Mouse (Mus musculus): ENCODE measurements at regions not wholly inside any gene's neighbourhood (a gene's known extent, or its start where the extent isn't known, plus 50 kb on each side); places are given as distances from the start of the nearest gene placed in this dataset.

DNA sequence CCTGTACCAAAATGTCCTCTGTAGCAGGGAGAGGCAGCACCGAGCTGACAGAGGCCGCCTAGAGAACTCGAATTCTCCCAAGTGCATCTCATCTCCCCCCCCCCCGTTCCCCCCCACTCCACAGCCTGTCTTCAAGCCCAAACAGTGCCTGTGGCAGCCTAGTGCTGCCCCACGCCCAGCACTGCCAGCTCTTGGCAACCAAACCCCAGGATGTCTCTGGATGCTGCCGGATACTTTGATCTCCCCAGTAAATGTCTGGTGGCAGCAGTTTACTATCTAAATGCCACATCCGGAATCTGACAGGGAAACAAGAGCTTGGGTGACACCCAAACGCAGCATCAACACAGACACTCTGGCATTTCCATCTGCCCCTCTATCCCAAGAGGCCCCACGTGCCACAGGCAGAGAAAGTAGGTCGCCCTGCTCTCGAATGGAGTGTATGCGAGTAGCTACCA lies 213.4 kb upstream of the Rpl38 start:
- H3K4me3 ChIP-seq (replicated peaks; ENCODE audit: extremely low read depth, low read depth, low read length) = no peak overlapping the region
- DNase-seq = no peak
- TF ChIP-seq POLR2A (IDR thresholded peaks at IDR 0.05; ENCODE audit: borderline replicate concordance, extremely low read depth, low read depth, low read length) = no peak
- TF ChIP-seq CTCF (IDR thresholded peaks at IDR 0.05; ENCODE audit: insufficient read depth, low read length) = no peak
- WGBS = 45% methylated on average over 12 of the region's 12 CpGs
- no peaks in the 10 kb centered on the region for H3K4me1 ChIP-seq (ENCODE audit: control insufficient read depth, insufficient read depth, low read length)

DNA sequence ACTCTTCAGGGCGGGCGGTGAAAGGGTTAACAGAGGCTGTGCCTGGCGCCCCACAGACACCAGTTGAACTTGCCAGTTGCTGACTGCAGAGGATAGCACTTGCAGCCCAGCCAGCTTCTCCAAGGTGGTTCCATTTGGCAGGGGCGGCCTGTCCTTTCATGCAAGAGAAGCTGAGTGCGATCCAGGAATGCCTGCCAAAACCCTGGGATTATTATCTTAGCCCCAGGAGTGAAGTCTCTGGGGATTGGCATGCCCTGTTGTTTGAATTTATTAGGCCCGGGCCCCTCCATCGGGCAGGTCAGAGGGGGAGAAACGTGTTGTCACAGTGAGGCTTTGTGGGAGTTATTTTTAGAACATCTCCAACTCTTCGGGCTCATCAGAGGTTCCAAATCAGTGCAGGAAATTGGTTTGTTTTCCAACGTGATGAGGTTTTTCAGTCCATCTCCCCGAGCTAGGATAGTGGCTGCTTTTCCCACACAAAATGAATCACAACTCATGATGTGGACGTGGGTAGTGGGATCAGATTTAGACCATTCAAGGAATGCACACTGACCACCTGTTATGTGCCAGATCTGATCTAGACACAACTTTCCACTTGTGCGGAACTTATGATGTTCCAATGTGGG lies 219.4 kb upstream of the Rpl38 start:
- DNase-seq = no peak
- 41% methylated on average over 13 of the region's 13 CpGs for WGBS
- no peaks in the 10 kb centered on the region for H3K4me1 ChIP-seq (ENCODE audit: control insufficient read depth, insufficient read depth, low read length)
- no peak overlapping the region for H3K4me3 ChIP-seq (replicated peaks; ENCODE audit: extremely low read depth, low read depth, low read length)
- TF ChIP-seq POLR2A (IDR thresholded peaks at IDR 0.05; ENCODE audit: borderline replicate concordance, extremely low read depth, low read depth, low read length) (no peak), CTCF (IDR thresholded peaks at IDR 0.05; ENCODE audit: insufficient read depth, low read length) (no peak)

DNA sequence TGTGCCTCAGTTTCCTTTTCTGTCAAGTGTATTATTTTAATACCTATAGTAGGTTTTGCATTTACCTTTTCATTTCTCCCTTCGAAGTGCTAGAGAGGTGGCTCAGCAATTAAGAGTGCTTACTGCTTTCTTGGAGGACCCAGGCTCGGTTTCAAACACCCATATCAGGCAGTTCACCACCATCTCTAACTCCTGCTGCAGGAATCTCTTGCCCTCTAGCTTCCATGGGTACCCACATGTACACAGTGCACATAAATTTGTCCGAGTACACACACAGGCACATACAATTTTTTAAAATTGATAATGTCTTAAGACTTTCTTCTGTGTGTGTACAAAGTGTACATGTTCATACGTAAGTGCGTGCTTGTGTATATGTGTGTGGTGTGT lies 220.9 kb upstream of the Rpl38 start:
- 87% methylated on average over 5 of the region's 5 CpGs for WGBS
- TF ChIP-seq POLR2A (IDR thresholded peaks at IDR 0.05; ENCODE audit: borderline replicate concordance, extremely low read depth, low read depth, low read length) = no peak
- TF ChIP-seq CTCF (IDR thresholded peaks at IDR 0.05; ENCODE audit: insufficient read depth, low read length) = no peak

DNA sequence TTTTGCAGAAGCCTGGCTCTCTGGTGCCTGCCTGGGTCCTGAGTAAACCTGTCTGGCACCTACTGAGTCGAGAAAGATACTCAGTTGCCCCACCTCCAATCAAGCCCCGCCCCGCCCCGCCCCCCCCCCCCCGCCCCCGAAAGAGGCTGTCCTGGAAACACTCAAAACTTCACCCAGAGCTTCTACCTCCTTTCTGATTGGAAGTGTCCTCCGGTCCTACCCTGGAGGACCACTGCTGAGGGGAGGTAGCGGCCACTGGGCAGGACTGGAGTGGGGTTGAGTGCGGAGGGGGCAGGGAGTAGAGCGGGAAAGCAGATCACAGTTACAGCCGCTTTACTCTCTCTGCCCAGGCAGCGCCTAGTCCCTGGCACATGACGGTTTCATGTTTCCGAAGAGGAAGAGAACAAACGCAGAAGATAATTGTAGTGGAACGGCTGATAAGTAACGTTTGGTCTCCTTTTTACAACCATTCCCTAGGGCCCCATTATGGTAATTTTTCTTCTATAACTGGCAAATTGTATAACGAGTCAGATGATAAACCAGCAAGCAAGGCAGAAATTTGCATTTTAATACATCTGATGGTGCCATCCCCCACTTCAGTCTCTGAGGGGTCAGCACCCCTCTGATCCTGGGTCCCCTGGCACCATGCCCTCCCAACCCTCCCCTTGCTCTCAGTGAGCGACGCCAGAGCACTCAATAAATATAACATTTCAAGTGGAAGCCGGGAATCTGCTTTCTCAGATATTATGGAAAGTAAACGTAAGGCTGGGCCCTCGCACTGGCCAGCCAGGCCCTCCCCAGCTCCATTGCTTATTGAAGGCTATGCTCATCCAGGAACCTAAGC lies 221.5 kb upstream of the Rpl38 start:
- DNase-seq = peak; percentile 55
- H3K4me1 ChIP-seq (ENCODE audit: control insufficient read depth, insufficient read depth, low read length) = no peaks in the 10 kb centered on the region
- TF ChIP-seq CTCF (IDR thresholded peaks at IDR 0.05; ENCODE audit: insufficient read depth, low read length) (no peak), POLR2A (IDR thresholded peaks at IDR 0.05; ENCODE audit: borderline replicate concordance, extremely low read depth, low read depth, low read length) (no peak)
- WGBS = 5% methylated on average over 23 of the region's 23 CpGs
- peak overlapping the region; percentile 58 for H3K4me3 ChIP-seq (replicated peaks; ENCODE audit: extremely low read depth, low read depth, low read length)

More for the DNA sequence above, 220.9 kb upstream of the Rpl38 start:
- Histone ChIP-seq H3K4me1 (ENCODE audit: control insufficient read depth, insufficient read depth, low read length) (no peaks in the 10 kb centered on the region), H3K4me3 (replicated peaks; ENCODE audit: extremely low read depth, low read depth, low read length) (no peak overlapping the region)
- no peak for DNase-seq

DNA sequence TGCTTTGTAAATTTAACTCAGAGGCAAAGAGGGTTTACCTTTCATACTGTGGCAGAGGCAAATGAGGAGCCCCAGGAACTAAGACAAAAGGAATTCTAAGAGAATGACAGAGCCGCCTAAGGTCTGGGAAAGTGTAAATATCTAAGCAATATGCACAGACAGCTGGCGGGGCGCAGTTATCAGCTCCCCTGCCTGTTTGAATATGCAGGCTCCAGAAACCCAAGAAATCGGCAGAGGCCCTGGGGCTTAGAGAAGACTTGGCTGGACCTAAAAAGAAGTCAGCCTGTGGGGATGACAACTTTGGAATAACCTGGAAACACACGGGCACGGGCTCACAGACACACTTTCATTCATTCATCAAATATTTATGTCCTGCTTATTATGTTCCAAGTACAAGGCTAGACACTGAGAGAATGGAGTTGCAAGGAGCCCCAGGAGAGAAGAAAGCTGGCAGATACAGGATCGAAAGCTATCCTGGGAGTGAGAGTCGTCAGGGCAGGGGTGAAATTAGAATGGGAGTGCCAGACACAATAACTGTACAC lies 222.2 kb upstream of the Rpl38 start:
- TF ChIP-seq CTCF (IDR thresholded peaks at IDR 0.05; ENCODE audit: insufficient read depth, low read length) = no peak
- no peaks in the 10 kb centered on the region for H3K4me1 ChIP-seq (ENCODE audit: control insufficient read depth, insufficient read depth, low read length)
- WGBS = 18% methylated on average over 8 of the region's 8 CpGs
- DNase-seq = no peak
- H3K4me3 ChIP-seq (replicated peaks; ENCODE audit: extremely low read depth, low read depth, low read length) = no peak overlapping the region

DNA sequence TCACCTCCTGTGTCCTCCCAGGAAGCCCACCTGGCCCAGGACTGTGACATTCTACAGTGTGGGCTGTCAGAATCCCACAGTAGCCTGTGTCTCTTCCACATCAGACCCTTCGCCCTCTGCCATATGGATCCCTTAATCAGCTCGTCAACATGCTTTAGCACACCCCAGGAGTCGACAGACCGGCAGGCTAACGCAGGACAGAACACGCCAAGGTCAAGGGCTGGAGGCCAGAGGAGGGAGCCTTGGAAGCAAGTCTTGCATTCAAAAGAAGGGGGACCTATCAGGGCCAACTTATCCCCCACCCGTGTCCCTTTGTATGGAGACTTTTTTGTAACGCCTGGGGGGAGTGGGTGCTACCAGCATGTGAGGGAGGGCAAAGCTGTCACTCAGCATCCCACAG lies 224.1 kb upstream of the Rpl38 start:
- WGBS = 42% methylated on average over 8 of the region's 8 CpGs

DNA sequence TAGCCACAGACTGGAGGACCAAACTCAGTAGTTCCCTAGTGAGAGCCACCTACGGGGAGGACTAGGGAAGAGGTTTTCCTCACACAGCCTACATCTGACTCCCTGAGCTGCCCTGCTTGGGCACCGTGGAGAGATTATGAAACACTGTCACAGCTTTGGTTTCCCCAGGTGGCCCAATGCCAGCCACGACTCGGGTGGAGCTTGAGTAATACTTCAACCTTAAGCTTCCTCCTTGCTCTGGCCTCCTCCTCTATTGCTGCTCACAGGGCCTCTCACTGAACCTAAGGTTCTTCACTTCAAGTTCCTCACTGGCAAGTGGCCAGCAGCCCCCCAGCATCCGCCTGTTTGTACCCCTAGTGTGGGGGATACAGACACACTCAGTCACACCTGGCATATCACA lies 224.9 kb upstream of the Rpl38 start:
- peak; percentile 39 for DNase-seq
- WGBS = 26% methylated on average over 5 of the region's 5 CpGs
- TF ChIP-seq CTCF (IDR thresholded peaks at IDR 0.05; ENCODE audit: insufficient read depth, low read length) = no peak
- TF ChIP-seq POLR2A (IDR thresholded peaks at IDR 0.05; ENCODE audit: borderline replicate concordance, extremely low read depth, low read depth, low read length) = no peak
- Histone ChIP-seq H3K4me3 (replicated peaks; ENCODE audit: extremely low read depth, low read depth, low read length) (no peak overlapping the region), H3K4me1 (ENCODE audit: control insufficient read depth, insufficient read depth, low read length) (no peaks in the 10 kb centered on the region)

More for the DNA sequence above, 224.1 kb upstream of the Rpl38 start:
- TF ChIP-seq CTCF (IDR thresholded peaks at IDR 0.05; ENCODE audit: insufficient read depth, low read length) = no peak
- no peak for TF ChIP-seq POLR2A (IDR thresholded peaks at IDR 0.05; ENCODE audit: borderline replicate concordance, extremely low read depth, low read depth, low read length)
- DNase-seq = no peak
- Histone ChIP-seq H3K4me1 (ENCODE audit: control insufficient read depth, insufficient read depth, low read length) (no peaks in the 10 kb centered on the region), H3K4me3 (replicated peaks; ENCODE audit: extremely low read depth, low read depth, low read length) (no peak overlapping the region)

DNA sequence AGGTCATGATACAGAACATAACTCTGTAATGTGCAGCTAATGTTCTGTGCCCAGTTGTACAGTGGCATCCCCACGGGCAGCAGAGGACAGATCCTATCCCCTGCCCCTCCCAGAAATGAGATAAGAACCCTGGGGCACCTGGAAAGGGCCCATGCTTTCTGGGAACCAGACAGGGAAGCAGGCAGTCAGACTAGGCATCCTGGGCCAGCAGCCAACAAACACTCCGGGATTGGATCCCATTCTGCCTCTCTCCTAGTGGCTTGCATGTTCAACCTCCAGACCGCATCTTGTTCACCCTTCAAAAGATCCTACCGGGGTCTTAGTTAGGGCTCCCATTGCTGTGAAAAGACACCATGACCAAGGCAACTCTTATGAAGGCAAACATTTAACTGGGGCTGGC lies 229.0 kb upstream of the Rpl38 start:
- no peaks in the 10 kb centered on the region for H3K4me1 ChIP-seq (ENCODE audit: control insufficient read depth, insufficient read depth, low read length)
- DNase-seq = no peak
- TF ChIP-seq POLR2A (IDR thresholded peaks at IDR 0.05; ENCODE audit: borderline replicate concordance, extremely low read depth, low read depth, low read length) (no peak), CTCF (IDR thresholded peaks at IDR 0.05; ENCODE audit: insufficient read depth, low read length) (no peak)
- no peak overlapping the region for H3K4me3 ChIP-seq (replicated peaks; ENCODE audit: extremely low read depth, low read depth, low read length)
- WGBS = 87% methylated on average over 4 of the region's 4 CpGs

DNA sequence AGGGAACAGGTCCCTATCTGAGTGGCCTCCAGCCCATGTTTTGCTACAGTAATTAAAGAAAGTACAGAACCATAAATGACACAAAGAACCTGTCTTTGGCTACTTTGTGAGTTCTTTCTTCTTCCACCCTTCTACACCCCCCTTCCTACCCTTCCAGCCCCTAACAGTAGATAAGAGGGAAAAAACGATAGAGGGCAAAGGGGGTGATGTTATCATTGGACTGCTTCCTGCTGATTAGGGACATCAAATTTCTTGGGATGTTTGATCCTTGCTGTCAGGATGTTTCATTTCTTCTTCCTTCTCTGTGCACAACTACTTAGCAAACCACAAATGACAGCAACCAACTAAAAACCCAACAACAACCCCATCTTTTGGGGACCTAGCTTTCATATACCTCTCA lies 232.5 kb upstream of the Rpl38 start:
- DNase-seq = no peak
- no peaks in the 10 kb centered on the region for H3K4me1 ChIP-seq (ENCODE audit: control insufficient read depth, insufficient read depth, low read length)
- WGBS = 17% methylated on average over 1 of the region's 1 CpGs
- no peak overlapping the region for H3K4me3 ChIP-seq (replicated peaks; ENCODE audit: extremely low read depth, low read depth, low read length)
- no peak for TF ChIP-seq POLR2A (IDR thresholded peaks at IDR 0.05; ENCODE audit: borderline replicate concordance, extremely low read depth, low read depth, low read length)
- no peak for TF ChIP-seq CTCF (IDR thresholded peaks at IDR 0.05; ENCODE audit: insufficient read depth, low read length)

DNA sequence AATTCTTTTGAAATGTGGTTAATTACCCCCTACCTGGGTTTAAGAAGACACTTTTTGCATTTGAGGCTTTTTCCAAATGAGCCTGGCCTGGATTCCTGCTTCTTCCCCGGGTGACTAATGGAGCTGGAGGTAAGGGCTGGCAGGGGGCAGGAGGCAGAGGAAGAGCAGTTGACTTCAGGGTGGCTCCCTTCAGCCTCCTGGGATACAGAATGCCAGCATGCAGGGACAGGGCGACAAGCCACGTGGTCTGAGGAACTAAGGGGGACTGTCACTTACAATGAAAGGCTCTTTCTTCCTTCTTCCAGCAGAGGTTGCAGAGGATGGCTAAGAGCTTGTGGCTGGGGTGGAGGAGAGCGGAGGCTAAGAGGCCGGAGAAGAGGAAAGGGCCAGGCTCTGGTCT lies 234.8 kb upstream of the Rpl38 start:
- H3K4me3 ChIP-seq (replicated peaks; ENCODE audit: extremely low read depth, low read depth, low read length) = no peak overlapping the region
- TF ChIP-seq POLR2A (IDR thresholded peaks at IDR 0.05; ENCODE audit: borderline replicate concordance, extremely low read depth, low read depth, low read length) (no peak), CTCF (IDR thresholded peaks at IDR 0.05; ENCODE audit: insufficient read depth, low read length) (no peak)
- 38% methylated on average over 5 of the region's 5 CpGs for WGBS
- no peak for DNase-seq
- no peaks in the 10 kb centered on the region for H3K4me1 ChIP-seq (ENCODE audit: control insufficient read depth, insufficient read depth, low read length)

Measured in lung, adult 2 months (tissue).